Mouse (Mus musculus): ENCODE data around the gene Otop3.

Otop3 gene

GRCm38 (mm10) chr11:115319704-115320383 is 14.7 kb upstream of the Otop3 start:
- no peak for DNase-seq

DNA sequence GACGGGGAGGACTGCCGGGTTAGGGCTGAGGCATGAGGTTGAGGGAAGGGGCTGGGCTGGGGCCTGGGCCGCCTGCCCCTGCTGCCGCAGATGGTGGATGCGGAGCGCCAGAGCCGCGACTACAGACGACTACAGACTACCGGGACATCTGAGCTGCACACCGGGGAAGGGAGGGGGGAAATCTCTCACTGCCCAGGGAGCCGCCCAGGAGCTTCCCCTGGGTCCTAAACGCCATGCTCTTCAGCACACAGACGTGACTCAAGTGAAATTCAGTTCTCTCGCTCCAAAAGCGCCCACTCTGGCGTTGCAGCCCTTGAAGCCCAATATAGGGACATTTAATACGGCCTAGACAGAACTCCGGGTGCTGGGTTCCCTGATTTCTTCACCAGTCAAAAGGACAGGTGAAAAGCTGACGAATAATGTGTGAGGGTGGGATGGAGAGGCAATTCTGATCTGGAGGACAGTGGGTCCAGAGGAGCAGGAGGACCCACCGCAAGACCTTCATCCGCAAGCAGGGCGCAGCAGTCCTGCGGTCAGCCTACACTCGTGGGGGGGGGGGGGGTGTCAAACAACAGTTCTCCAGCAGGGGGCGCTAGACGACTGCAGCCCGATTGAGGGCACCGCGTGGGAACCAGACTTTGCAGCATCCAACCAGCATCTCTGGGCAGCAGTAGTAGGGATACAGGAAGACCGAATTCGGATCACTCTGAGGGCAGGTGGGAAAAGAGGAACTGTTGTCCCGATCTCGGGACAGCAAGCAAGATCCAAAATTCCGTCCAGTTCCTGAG is 12.4 kb upstream of the Otop3 start, which contains the start of gene Ush1g:
Gene Ush1g (minus strand): TSS at position 136 of the 788 bp plus-strand sequence.
- peak; percentile 27 for DNase-seq

- DNase-seq: no peak
These were observed 11.2 kb upstream of the Otop3 start for GRCm38 (mm10) chr11:115323354-115323753.

GRCm38 (mm10) chr11:115326730-115327129 is 7.8 kb upstream of the Otop3 start:
- DNase-seq: no peak

- DNase-seq: no peak
These were observed 5.2 kb upstream of the Otop3 start for GRCm38 (mm10) chr11:115329339-115329738.

DNA sequence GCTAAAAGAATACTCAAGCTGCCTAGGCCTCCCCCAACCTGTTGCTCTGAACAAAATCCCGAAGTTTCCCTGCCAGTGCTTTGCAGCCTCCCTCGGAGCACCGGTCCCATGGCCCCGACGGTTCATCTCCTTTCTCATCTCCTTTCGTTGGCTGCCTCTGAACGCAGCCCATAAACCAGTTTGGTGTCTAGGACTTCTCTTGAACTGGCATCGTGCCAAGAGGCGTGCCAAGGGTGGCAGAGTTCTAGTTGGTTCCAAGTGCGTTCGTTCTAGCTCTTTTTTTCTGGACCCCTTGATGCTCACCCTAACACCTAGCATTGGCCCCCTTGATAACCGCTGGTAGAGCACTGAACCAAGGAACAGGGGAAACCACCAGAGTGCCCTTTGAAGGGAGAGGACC is 692 bp downstream of the Otop3 start:
- DNase-seq: peak; percentile 34

DNA sequence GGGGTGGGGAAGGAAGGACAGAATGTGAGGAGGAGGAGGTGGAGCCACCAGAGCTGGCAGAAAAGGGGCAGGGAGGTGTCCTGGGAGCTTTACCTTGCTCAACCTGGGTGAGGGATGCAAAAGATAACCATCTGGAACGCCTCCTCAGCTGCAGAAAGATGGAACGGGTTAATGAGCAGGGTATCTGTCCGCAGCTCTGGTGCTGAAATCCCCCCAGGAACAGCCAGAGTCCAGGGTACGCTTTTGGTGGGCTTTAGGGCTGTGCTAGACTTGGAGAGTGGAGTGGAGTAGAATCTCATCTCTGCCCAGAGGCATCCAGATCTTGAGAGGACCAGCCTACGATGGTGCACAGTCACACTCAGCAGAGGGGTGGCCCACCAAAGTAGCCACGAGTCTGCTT is 1.6 kb downstream of the Otop3 start:
- DNase-seq: no peak

- DNase-seq: peak; percentile 53
These were observed 2.8 kb downstream of the Otop3 start for GRCm38 (mm10) chr11:115337350-115337749.

- peak; percentile 48 for DNase-seq
These were observed 3.3 kb downstream of the Otop3 start for GRCm38 (mm10) chr11:115337826-115338225.

DNA sequence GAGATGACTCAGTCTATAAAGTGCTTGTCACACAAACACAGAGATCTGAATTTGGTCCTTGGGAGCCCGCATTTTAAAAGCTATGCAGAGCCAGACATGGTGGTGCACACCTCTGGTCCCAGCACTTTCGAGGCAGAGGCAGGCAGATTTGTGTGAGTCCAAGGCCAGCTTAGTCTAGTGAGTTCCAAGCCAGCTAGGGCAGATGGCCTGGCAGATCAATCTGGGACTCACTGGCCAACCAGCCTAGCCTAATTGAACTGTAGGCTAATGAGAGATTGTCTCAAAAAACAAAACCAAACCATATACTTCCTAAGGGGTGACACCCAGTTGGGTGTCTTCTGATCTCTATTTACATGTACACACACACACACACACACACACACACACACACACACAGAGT is 6.7 kb downstream of the Otop3 start:
- no peak for DNase-seq

- DNase-seq: no peak
These were observed 7.3 kb downstream of the Otop3 start for GRCm38 (mm10) chr11:115341866-115342265.

- DNase-seq: no peak
These were observed 10.4 kb downstream of the Otop3 start for GRCm38 (mm10) chr11:115344967-115345366.

DNA sequence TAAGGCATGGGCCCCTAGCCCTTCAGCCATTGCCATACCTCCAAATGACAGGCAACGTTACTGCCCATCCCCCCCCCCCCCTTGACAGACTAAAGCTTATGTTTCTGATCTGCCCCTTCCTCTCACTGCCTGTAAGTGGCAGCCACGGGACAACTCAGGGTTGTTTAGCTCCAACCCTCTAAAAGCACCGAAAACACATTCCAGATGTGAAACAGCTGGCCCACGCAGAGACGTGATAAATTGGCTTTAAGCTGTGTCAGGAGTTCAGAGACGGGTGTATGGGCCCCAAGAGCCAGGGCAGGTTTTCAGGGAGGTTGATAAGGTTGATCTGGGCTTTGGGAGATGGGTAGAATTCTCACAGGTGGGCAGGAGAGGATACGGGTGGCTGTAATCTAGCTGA is 11.0 kb downstream of the Otop3 start:
- DNase-seq: no peak

- DNase-seq: no peak
These were observed 14.2 kb downstream of the Otop3 start for GRCm38 (mm10) chr11:115348681-115349248.

GRCm38 (mm10) chr11:115349976-115350375 is 15.4 kb downstream of the Otop3 start:
- no peak for DNase-seq

DNA sequence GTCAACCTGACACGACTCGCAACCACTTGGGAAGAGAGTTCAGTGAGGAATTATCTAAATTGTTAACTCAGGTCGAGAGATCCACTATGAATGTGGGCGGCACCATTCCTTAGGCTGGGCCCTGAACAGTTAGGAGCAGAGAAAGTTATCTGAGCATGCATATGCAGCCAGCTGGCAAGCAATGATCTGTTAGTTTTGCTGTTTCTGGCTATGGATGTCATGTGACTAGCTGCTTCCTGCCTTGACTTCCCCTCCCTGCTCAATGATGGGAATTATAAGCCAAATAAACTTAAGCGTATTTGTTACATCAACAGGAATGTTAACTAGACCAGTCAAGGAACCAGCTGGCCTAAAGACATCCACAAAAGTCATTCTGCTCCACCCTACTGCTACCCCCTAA is 18.8 kb downstream of the Otop3 start:
- DNase-seq: no peak

DNA sequence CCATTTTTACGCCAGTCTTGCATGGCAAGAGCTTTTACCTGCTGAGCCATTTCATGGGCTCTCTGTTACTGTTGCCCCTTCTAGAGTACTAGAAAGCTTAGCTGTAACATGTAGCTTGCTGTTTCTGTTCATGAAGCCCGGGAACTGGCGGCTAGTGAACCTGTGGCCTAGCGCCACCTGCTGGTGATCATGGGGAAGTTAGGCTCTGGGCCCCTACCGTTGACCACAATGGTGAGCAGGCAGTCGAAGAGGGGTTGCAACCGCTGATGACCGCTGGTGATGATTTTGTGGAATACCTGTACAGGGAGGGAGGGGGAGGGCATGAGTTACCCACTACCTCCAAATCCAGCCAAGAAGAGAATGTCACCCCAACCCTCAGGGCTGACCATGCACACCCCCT is 19.7 kb downstream of the Otop3 start:
- DNase-seq: peak; percentile 61

DNA sequence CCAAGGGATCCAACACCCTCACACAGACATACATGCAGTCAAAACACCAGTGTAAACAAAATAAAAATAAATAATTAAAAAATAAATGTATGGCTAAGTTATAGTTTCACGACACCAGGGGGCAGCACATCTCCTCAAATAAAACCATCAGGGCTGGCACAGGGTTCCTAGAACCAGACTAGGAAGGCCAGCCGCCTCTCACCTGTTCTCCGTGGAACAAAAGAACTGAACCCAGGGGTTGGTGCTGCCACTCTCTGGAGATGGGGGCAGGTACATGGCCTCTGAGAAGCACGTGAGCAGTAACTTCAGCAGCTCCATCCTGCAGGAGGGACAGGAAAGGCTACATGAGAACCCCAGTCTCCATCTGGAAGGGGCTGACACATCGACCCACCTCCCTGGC is 23.9 kb downstream of the Otop3 start:
- peak; percentile 79 for DNase-seq

DNA sequence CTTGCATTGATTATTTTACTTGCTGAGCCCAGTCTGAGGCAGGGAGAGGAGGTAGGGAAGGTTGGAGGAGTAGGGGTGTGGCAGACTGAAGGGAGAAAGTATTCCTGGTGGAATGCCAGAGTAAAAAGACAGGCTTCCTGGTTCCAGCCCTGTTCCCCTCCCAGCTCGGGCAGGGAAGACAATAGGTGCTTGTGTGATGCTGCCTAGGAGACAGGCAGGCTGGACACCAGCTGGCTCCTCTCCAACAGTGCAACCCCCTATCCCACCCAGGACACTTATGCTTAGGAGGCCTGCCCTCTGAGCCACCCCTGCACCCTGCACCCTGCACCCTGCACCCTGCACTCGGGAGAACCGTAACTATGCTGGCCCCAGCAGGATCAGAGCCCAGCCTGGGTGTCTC is 24.8 kb downstream of the Otop3 start:
- DNase-seq: no peak

DNA sequence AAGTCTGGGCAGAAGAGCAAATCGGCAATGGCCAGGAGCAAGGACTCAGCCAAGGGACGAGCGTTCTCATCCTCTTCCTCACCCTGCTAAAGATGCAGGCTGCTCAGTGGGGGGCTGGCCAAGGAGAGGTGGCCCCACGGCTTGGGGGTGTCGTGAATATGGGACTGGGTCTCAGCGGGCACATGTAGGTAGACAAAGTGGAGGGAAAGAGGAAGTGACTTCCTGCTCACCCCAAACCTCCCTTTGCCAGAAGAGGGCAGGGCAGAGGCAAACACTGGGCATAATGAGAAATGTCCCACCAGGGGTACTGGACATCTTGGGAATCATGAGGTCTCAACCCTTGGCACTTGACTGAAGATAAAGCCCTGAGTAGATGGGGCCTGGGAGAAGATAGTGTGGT is 25.2 kb downstream of the Otop3 start:
- no peak for DNase-seq

- DNase-seq: no peak
These were observed 29.6 kb downstream of the Otop3 start for GRCm38 (mm10) chr11:115364136-115364535.

GRCm38 (mm10) chr11:115366039-115366705 is 31.6 kb downstream of the Otop3 start:
- DNase-seq: no peak

GRCm38 (mm10) chr11:115366706-115367394 is 32.3 kb downstream of the Otop3 start:
- DNase-seq: no peak
